Mouse (Mus musculus): ENCODE data around the gene Rab43. TPM values are rescaled to one million over a fixed set of nuclear protein-coding genes. Genes with fewer than 3 reads are reported as not detected.
"Not testable (repeated sequence)": the region's sequence is repeated elsewhere in the genome, so short reads cannot be mapped to it uniquely, and the experiment has no call there.

Rab43 gene
- polyA plus RNA-seq, 1 experiment from 2014 or later = 12.7 TPM

GRCm38 (mm10) chr6:87778294-87779173 lies 33.4 kb downstream of the Rab43 start:
- H3K27ac ChIP-seq = no peak overlapping the region
- H3K9me3 ChIP-seq (replicated peaks) = no peaks in the 10 kb centered on the region
- 65% methylated on average over 11 of the region's 11 CpGs for WGBS
- H3K27me3 ChIP-seq = no peaks in the 10 kb centered on the region
- H3K4me3 ChIP-seq (replicated peaks) = no peak overlapping the region
- H3K4me2 ChIP-seq = no peak overlapping the region
- H3K9ac ChIP-seq = no peak overlapping the region
- H3K4me1 ChIP-seq = peaks cover 11% of the 10 kb centered on the region; the same call in 1 of the 2 replicates
- ATAC-seq (replicated peaks; ENCODE audit: low FRiP score) = no peak
- no peaks in the 10 kb centered on the region for H3K36me3 ChIP-seq

GRCm38 (mm10) chr6:87777842-87778241 lies 34.1 kb downstream of the Rab43 start, which contains the start of gene Gp9:
Gene Gp9 (plus strand): TSS chr6:87778072.
- H3K9me3 ChIP-seq (replicated peaks) = no peaks in the 10 kb centered on the region
- H3K4me2 ChIP-seq = no peak within 1 kb of the TSS
- WGBS = 61% methylated on average over 2 of the region's 2 CpGs
- H3K4me1 ChIP-seq = peaks cover 11% of the 10 kb centered on the region; the same call in 1 of the 2 replicates
- H3K4me3 ChIP-seq (replicated peaks) = no peak within 1 kb of the TSS
- no peak within 1 kb of the TSS for H3K9ac ChIP-seq
- no peaks in the 10 kb centered on the region for H3K27me3 ChIP-seq
- H3K36me3 ChIP-seq = no peaks in the 10 kb centered on the region
- H3K27ac ChIP-seq = no peak within 1 kb of the TSS
- ATAC-seq (replicated peaks; ENCODE audit: low FRiP score) = no peak

GRCm38 (mm10) chr6:87776663-87777062 lies 35.3 kb downstream of the Rab43 start:
- no peak overlapping the region for H3K27ac ChIP-seq
- 50% methylated on average over 1 of the region's 1 CpGs for WGBS
- H3K4me2 ChIP-seq = no peak overlapping the region
- H3K36me3 ChIP-seq = no peaks in the 10 kb centered on the region
- no peak overlapping the region for H3K4me3 ChIP-seq (replicated peaks)
- no peaks in the 10 kb centered on the region for H3K9me3 ChIP-seq (replicated peaks)
- no peaks in the 10 kb centered on the region for H3K27me3 ChIP-seq
- ATAC-seq (replicated peaks; ENCODE audit: low FRiP score) = no peak
- peaks cover 11% of the 10 kb centered on the region; the same call in 1 of the 2 replicates for H3K4me1 ChIP-seq
- H3K9ac ChIP-seq = no peak overlapping the region

- 69% methylated on average over 3 of the region's 3 CpGs for WGBS
- ATAC-seq (replicated peaks; ENCODE audit: low FRiP score) = no peak
- H3K4me3 ChIP-seq (replicated peaks) = no peak overlapping the region
These were observed 36.2 kb downstream of the Rab43 start for GRCm38 (mm10) chr6:87775588-87776245.

GRCm38 (mm10) chr6:87774909-87775308 lies 37.1 kb downstream of the Rab43 start:
- H3K27me3 ChIP-seq = no peaks in the 10 kb centered on the region
- WGBS = 81% methylated on average over 9 of the region's 9 CpGs

More at GRCm38 (mm10) chr6:87775588-87776245, 36.2 kb downstream of the Rab43 start:
- H3K4me1 ChIP-seq = peaks cover 11% of the 10 kb centered on the region; the same call in 1 of the 2 replicates
- H3K9ac ChIP-seq = no peak overlapping the region
- H3K36me3 ChIP-seq = no peaks in the 10 kb centered on the region
- no peaks in the 10 kb centered on the region for H3K9me3 ChIP-seq (replicated peaks)
- H3K27me3 ChIP-seq = no peaks in the 10 kb centered on the region
- no peak overlapping the region for H3K4me2 ChIP-seq
- no peak overlapping the region for H3K27ac ChIP-seq

GRCm38 (mm10) chr6:87774466-87774865 lies 37.5 kb downstream of the Rab43 start:
- ATAC-seq (replicated peaks; ENCODE audit: low FRiP score) = no peak
- Histone ChIP-seq H3K4me3 (replicated peaks) (no peak overlapping the region), H3K9me3 (replicated peaks) (no peaks in the 10 kb centered on the region), H3K4me2 (no peak overlapping the region), H3K9ac (no peak overlapping the region), H3K27ac (no peak overlapping the region), H3K27me3 (no peaks in the 10 kb centered on the region), H3K4me1 (peaks cover 11% of the 10 kb centered on the region; the same call in 1 of the 2 replicates), H3K36me3 (no peaks in the 10 kb centered on the region)
- WGBS = 55% methylated on average over 1 of the region's 1 CpGs

More at GRCm38 (mm10) chr6:87774909-87775308, 37.1 kb downstream of the Rab43 start:
- no peaks in the 10 kb centered on the region for H3K36me3 ChIP-seq
- ATAC-seq (replicated peaks; ENCODE audit: low FRiP score) = no peak
- no peak overlapping the region for H3K4me2 ChIP-seq
- H3K4me1 ChIP-seq = peaks cover 11% of the 10 kb centered on the region; the same call in 1 of the 2 replicates
- H3K9me3 ChIP-seq (replicated peaks) = no peaks in the 10 kb centered on the region
- no peak overlapping the region for H3K4me3 ChIP-seq (replicated peaks)
- H3K9ac ChIP-seq = no peak overlapping the region
- no peak overlapping the region for H3K27ac ChIP-seq

GRCm38 (mm10) chr6:87770626-87771025 lies 41.3 kb downstream of the Rab43 start:
- H3K9me3 ChIP-seq (replicated peaks) = no peaks in the 10 kb centered on the region
- no peak overlapping the region for H3K27ac ChIP-seq
- no peaks in the 10 kb centered on the region for H3K27me3 ChIP-seq
- H3K4me2 ChIP-seq = no peak overlapping the region
- no peaks in the 10 kb centered on the region for H3K36me3 ChIP-seq
- no peaks in the 10 kb centered on the region for H3K4me1 ChIP-seq
- no peak overlapping the region for H3K9ac ChIP-seq
- WGBS = 52% methylated on average over 8 of the region's 8 CpGs
- ATAC-seq (replicated peaks; ENCODE audit: low FRiP score) = no peak
- H3K4me3 ChIP-seq (replicated peaks) = no peak overlapping the region

GRCm38 (mm10) chr6:87764296-87764695 lies 47.7 kb downstream of the Rab43 start:
- H3K27me3 ChIP-seq; H3K36me3 ChIP-seq; H3K9ac ChIP-seq; ATAC-seq (replicated peaks; ENCODE audit: low FRiP score); H3K4me1 ChIP-seq; H3K4me2 ChIP-seq; H3K27ac ChIP-seq; H3K9me3 ChIP-seq (replicated peaks); H3K4me3 ChIP-seq (replicated peaks): not testable (repeated sequence)
- 91% methylated on average over 2 of the region's 2 CpGs for WGBS

GRCm38 (mm10) chr6:87763376-87764280 lies 48.3 kb downstream of the Rab43 start:
- WGBS = 68% methylated on average over 4 of the region's 4 CpGs
- Histone ChIP-seq H3K4me1 (no peaks in the 10 kb centered on the region), H3K9ac (no peak overlapping the region), H3K27me3 (no peaks in the 10 kb centered on the region), H3K27ac (no peak overlapping the region), H3K36me3 (no peaks in the 10 kb centered on the region), H3K4me2 (no peak overlapping the region), H3K9me3 (replicated peaks) (no peaks in the 10 kb centered on the region), H3K4me3 (replicated peaks) (no peak overlapping the region)
- ATAC-seq (replicated peaks; ENCODE audit: low FRiP score) = peak; percentile 60; the same call in 1 of the 2 replicates

GRCm38 (mm10) chr6:87762161-87762560 lies 49.8 kb downstream of the Rab43 start:
- Histone ChIP-seq H3K4me2 (no peak overlapping the region), H3K4me1 (no peaks in the 10 kb centered on the region), H3K36me3 (no peaks in the 10 kb centered on the region), H3K9me3 (replicated peaks) (no peaks in the 10 kb centered on the region), H3K4me3 (replicated peaks) (no peak overlapping the region), H3K9ac (no peak overlapping the region), H3K27me3 (no peaks in the 10 kb centered on the region), H3K27ac (no peak overlapping the region)
- no peak for ATAC-seq (replicated peaks; ENCODE audit: low FRiP score)
- 83% methylated on average over 5 of the region's 5 CpGs for WGBS

GRCm38 (mm10) chr6:87759850-87760249 lies 52.1 kb downstream of the Rab43 start:
- Histone ChIP-seq H3K9me3 (replicated peaks) (no peaks in the 10 kb centered on the region), H3K27ac (no peak overlapping the region), H3K9ac (no peak overlapping the region), H3K4me3 (replicated peaks) (no peak overlapping the region), H3K27me3 (no peaks in the 10 kb centered on the region), H3K4me2 (no peak overlapping the region), H3K36me3 (no peaks in the 10 kb centered on the region), H3K4me1 (no peaks in the 10 kb centered on the region)
- ATAC-seq (replicated peaks; ENCODE audit: low FRiP score) = no peak
- WGBS = 63% methylated on average over 3 of the region's 3 CpGs

Data from kidney, embryonic 15.5 days (tissue).